Mouse (Mus musculus): ENCODE data around the gene Tpcn2.
A peak's percentile ranks its signal among the peaks of the same experiment; 100 is the strongest.

DNA sequence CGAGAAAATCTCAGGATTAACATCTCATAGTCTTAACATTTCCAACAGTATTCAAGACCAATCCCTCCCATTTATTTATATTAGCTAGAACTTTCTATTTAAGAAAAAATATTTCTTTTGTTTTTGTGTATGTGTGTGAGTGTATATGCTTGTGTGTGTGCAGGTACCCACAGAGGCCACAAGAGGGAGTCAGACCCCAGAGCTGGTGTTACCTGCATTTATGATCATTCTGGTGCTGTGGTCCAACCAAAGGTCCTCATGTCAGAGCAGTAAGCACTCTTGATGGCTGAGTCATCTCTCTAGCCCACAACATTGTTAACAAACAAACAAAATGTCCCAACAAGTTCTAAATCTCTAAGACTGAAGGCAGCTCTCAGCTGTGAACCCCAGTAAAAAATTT lies 145.9 kb downstream of the Tpcn2 start:
- peak; percentile 30 for TF ChIP-seq CTCF (IDR thresholded peaks at IDR 0.05)
- TF ChIP-seq POLR2A (IDR thresholded peaks at IDR 0.05; ENCODE audit: insufficient read depth, low read depth, low read length), result no peak
- TF ChIP-seq EP300 (IDR thresholded peaks at IDR 0.05; ENCODE audit: insufficient read depth, low read depth, low read length), result no peak

Measured in heart, adult 2 months (tissue).